Mouse (Mus musculus): Measurements from ENCODE around the gene Polr2f.

GRCm38 (mm10) chr15:79131442-79131841 is 9.4 kb upstream of the Polr2f start:
- no peak for TF ChIP-seq CTCF (IDR thresholded peaks at IDR 0.05; ENCODE audit: control insufficient read depth, insufficient read depth, insufficient read length)
- peak; percentile 22 for TF ChIP-seq MAX (IDR thresholded peaks at IDR 0.05)
- no peak for TF ChIP-seq MYOD1 (IDR thresholded peaks at IDR 0.05; ENCODE audit: control insufficient read depth, insufficient read length, low read depth)
